Mouse (Mus musculus) lung, adult 2 months (tissue): ENCODE results near the gene Srgap1.

ENCODE experiments used
- CTCF ChIP-seq: fragments of 200-500 bp; IDR thresholded peaks from 2 replicates; pipeline ENCODE4 v1.5.1; 2011; ENCODE audit warnings: mild to moderate bottlenecking, low read length, control low read depth; ENCODE audit not compliant: insufficient read depth
- POLR2A ChIP-seq: fragments of 200-500 bp; IDR thresholded peaks from 2 replicates; pipeline ENCODE4 v1.6.1; 2011; ENCODE audit warnings: low read depth, mild to moderate bottlenecking, control low read depth, low read length, borderline replicate concordance; ENCODE audit errors: extremely low read depth

DNA sequence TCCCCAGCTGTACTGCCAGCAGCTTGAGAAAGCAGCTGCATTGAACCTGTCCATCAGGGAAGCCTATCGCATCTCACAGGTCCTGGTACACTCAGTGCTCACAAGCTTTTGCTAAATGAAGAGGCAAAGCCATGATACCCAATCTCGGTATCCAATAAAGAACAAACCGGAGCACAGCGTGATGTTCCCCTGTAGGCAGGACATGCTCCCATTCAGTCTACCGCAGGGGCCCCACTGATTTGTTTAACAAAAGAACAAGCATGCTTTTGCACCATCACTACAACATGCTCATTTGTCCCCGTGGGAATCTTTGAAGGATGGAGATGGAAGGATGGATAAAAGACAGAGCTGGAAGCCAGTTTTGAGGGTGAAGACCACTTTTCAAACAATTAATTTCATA, 257.0 kb downstream of the Srgap1 start:
- TF ChIP-seq POLR2A (no peak), CTCF (no peak)
